Mouse (Mus musculus) liver, adult 2 months (tissue): Measurements from ENCODE around the gene Ak5.

Experiments used
- CTCF ChIP-seq: fragments of 200-500 bp; IDR thresholded peaks from 2 replicates; pipeline ENCODE4 v1.5.1; 2011; ENCODE audit warnings: low read depth, low read length, control low read depth
- POLR2A ChIP-seq: fragments of 200-500 bp; IDR thresholded peaks from 2 replicates; pipeline ENCODE4 v1.6.1; 2011; ENCODE audit warnings: low read length, control low read depth; ENCODE audit not compliant: insufficient read depth; ENCODE audit errors: extremely low read depth

DNA sequence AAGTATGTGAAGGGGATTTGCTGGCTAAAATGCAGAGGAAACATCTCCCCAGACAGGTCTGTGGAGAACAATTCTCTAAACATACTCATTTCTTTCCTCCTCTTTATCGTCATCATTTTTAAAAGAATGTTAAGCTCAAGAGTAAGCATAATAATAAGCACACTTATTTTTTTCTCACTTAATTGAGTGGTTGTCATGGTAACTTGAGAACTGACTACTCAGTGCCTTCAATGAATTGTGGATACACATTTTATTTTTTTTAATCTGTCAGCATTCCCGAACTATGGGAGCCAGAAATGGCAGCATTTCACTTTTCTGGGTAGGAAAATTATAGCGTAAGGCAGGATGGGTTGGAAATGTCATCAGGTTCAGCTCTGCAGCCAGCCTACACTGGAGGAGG lies 151.6 kb downstream of the Ak5 start:
- TF ChIP-seq POLR2A (no peak), CTCF (no peak)
